Mouse (Mus musculus) lung, postnatal 0 days (tissue): ENCODE measurements at regions not wholly inside any gene's neighbourhood (a gene's known extent, or its start where the extent isn't known, plus 50 kb on each side); places are given as distances from the start of the nearest gene placed in this dataset.

Source experiments
- ATAC-seq: fragments of 200-750 bp; cut with Nextera tagmentation; 2 replicates; pipeline ENCODE4 v1.8.0; 2017; ENCODE audit warnings: moderate library complexity
- DNase-seq: peaks from one replicate; pipeline ENCODE4 v3.0.0-alpha.2; 2016; ENCODE audit warnings: low spot score
- H3K27ac ChIP-seq: fragments of 300-500 bp; sonication (generic); 2 replicates; pipeline ENCODE4 v1.5.1; 2014; ENCODE audit warnings: antibody characterized with exemption, mild to moderate bottlenecking, low read length, mixed read lengths
- H3K27me3 ChIP-seq: fragments of 300-500 bp; sonication (generic); replicated peaks from 2 replicates; pipeline ENCODE4 v1.6.1; 2014; ENCODE audit warnings: low read length, mixed read lengths; ENCODE audit not compliant: insufficient read depth
- H3K36me3 ChIP-seq: fragments of 300-500 bp; sonication (generic); 2 replicates; pipeline ENCODE4 v1.6.1; 2014; ENCODE audit warnings: low read length, mixed read lengths; ENCODE audit not compliant: insufficient read depth
- H3K4me1 ChIP-seq: fragments of 300-500 bp; sonication (generic); 2 replicates; pipeline ENCODE4 v1.6.1; 2014; ENCODE audit warnings: antibody characterized with exemption, low read depth, low read length, mixed read lengths; ENCODE audit not compliant: insufficient read depth
- H3K4me2 ChIP-seq: fragments of 300-500 bp; sonication (generic); replicated peaks from 2 replicates; pipeline ENCODE4 v1.6.1; 2014; ENCODE audit warnings: low read depth, mild to moderate bottlenecking, low read length, moderate library complexity, mixed read lengths
- H3K4me3 ChIP-seq: fragments of 300-500 bp; sonication (generic); 2 replicates; pipeline ENCODE4 v1.5.1; 2014; ENCODE audit warnings: low read depth, low read length
- H3K9ac ChIP-seq: fragments of 300-500 bp; sonication (generic); replicated peaks from 2 replicates; pipeline ENCODE4 v1.6.1; 2014; ENCODE audit warnings: low read depth, mild to moderate bottlenecking
- H3K9me3 ChIP-seq: fragments of 300-500 bp; sonication (generic); 2 replicates; pipeline ENCODE4 v1.6.1; 2016; ENCODE audit warnings: low read length, mixed read lengths
- CTCF ChIP-seq: IDR thresholded peaks from 2 replicates; pipeline ENCODE4 v1.5.1; 2016; ENCODE audit warnings: antibody characterized with exemption, mild to moderate bottlenecking
- EP300 ChIP-seq: IDR thresholded peaks from 2 replicates; pipeline ENCODE4 v1.6.1; 2016; ENCODE audit warnings: antibody characterized with exemption, mild to moderate bottlenecking, control low read depth
- WGBS: fragments of 180-500 bp; shearing (Covaris S2); extraction: QIAGEN DNeasy Blood & Tissue Kit; methylation state at CpG from one replicate; pipeline ENCODE4 v1.1.7; 2014; 5-methylcytosine and 5-hydroxymethylcytosine counted together

DNA sequence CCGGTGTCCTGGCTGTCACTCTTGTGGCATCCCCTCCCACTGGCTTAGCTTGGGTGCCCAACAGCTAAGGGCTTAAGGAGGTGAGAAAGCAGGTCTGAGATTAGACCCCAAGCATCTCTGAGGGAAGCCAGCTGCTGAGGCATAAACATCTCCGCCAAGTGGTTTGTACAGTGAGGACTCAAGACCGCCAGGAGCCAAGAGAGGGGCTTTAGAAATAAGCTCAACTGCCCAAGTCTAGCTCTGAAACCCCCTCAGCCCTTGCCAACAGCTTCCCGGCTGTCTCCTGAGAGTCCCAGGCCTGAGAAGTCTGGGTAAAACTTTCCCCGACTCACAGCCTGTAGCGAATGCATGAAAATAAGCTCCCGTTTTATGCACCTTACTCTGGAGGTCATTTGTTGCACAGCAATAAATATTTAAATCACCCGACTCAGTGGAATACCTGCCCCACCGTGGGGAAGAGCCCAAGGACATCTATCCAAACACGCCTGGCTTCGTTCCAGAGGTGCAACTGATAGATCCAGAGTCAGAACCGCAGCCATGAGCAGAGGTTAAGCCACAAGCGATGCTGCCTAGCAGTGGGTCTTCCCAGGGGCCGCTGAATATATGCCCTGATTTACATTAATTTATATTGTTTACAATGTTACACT is 100.1 kb upstream of the Slc44a1 start:
- DNase-seq, result peak; percentile 65
- H3K9me3 ChIP-seq, result no peaks in the 10 kb centered on the region
- no peak overlapping the region for H3K9ac ChIP-seq
- no peaks in the 10 kb centered on the region; the same call in 1 of the 2 replicates for H3K4me1 ChIP-seq
- WGBS, result 66% methylated on average over 13 of the region's 14 CpGs
- no peak overlapping the region for H3K4me3 ChIP-seq
- no peak overlapping the region for H3K4me2 ChIP-seq
- H3K27me3 ChIP-seq, result no peaks in the 10 kb centered on the region
- H3K36me3 ChIP-seq, result no peaks in the 10 kb centered on the region
- no peak for ATAC-seq
- H3K27ac ChIP-seq, result peak overlapping the region; percentile 47
- no peak for TF ChIP-seq EP300
- TF ChIP-seq CTCF, result no peak

DNA sequence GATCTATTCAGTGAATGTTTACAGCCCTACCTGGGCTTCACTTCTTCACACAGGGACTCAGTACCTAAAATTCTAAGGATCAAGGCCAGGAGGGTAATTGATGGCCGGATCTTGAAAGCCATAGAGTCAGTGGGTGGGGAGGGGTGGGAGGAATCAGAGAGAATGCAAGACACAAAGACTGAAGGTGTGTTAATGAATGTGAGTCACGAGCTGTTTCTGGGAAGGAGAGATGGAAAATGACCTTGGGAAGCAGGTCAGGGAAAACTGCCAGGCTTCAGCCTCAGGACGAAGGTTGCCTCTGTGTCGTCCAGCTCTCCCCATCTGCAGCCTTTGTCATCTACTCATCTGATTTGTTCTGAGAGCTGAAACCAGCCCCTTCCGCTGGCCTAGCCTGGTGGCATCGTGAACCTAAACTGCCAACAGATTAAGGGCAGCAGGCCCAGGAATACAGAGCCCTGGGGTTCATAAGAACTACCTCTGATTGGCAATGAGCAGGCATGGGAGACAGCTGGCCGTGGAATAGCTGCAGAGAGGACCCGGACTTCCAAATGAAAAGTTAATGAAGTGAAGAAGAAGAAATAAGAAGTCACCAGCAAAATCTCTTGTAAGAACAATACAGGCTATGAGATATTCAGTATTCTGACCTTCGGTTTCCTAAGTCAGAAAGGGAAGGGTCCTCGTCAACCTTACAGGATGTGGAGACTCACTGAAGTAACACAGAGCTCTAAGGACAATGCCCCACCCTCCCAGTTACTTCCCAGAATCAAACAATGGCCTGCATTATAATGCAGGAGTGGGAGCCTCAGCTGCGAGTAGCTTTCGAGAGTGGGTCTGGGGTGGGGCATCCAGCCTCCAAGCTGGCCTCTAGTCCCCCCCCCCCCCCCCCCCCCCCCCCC is 100.8 kb upstream of the Slc44a1 start:
- peak; percentile 92 for ATAC-seq
- peak overlapping the region; percentile 82 for H3K27ac ChIP-seq
- 41% methylated on average over 12 of the region's 12 CpGs for WGBS

DNA sequence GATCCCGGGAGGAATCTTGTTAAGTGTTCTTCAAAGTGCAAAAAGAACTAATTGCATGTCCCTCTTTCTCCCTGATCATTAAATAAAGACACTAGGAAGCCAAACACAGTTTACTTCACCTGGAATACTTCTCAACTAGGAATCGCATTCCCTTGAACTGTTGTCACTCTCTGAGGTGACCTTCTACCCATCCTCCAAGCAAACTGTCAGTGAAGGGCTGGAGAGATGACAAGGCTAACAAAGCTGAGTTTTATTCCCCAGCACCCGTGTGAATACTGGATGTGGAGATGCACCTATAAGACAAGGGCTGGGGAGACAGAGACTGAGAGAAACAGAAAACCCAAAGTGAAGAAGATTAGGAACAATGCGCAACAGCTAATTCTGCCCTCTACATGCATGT is 101.7 kb upstream of the Slc44a1 start:
- no peak for DNase-seq
- 62% methylated on average over 4 of the region's 4 CpGs for WGBS
- H3K27ac ChIP-seq, result no peak overlapping the region
- no peak for TF ChIP-seq EP300
- no peak for TF ChIP-seq CTCF
- no peak overlapping the region for H3K4me3 ChIP-seq
- no peaks in the 10 kb centered on the region for H3K36me3 ChIP-seq
- no peak for ATAC-seq
- no peaks in the 10 kb centered on the region for H3K9me3 ChIP-seq
- no peaks in the 10 kb centered on the region; the same call in 1 of the 2 replicates for H3K4me1 ChIP-seq
- H3K27me3 ChIP-seq, result no peaks in the 10 kb centered on the region
- H3K4me2 ChIP-seq, result no peak overlapping the region
- H3K9ac ChIP-seq, result no peak overlapping the region

More for the DNA sequence above, 100.8 kb upstream of the Slc44a1 start:
- peak; percentile 72 for DNase-seq
- Histone ChIP-seq H3K4me1 (no peaks in the 10 kb centered on the region; the same call in 1 of the 2 replicates), H3K27me3 (no peaks in the 10 kb centered on the region), H3K9me3 (no peaks in the 10 kb centered on the region), H3K9ac (no peak overlapping the region), H3K4me2 (no peak overlapping the region), H3K4me3 (no peak overlapping the region), H3K36me3 (no peaks in the 10 kb centered on the region)
- no peak for TF ChIP-seq CTCF
- TF ChIP-seq EP300, result peak; percentile 75

DNA sequence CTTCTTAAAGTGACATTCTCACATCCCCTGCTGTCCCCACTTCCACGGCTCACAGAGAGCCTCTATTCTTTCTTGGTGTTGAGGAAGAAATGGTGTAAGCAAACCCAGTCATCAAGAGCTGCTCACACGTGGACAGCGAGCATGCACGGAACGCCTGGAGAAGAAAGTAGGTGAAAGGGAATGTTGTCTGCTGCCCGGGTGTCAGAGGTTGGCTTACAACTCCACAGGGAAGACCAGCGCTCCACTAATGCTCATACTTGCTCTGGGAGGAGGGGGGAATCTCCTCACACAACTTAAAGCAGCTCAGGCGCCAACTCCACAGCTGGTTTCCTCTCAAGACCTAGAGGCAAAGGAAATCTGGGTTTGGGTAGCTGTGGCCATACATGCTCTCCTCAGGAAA is 102.4 kb upstream of the Slc44a1 start:
- no peak overlapping the region for H3K4me2 ChIP-seq
- 20% methylated on average over 8 of the region's 8 CpGs for WGBS
- DNase-seq, result peak; percentile 68
- H3K4me3 ChIP-seq, result no peak overlapping the region
- no peaks in the 10 kb centered on the region for H3K36me3 ChIP-seq
- no peaks in the 10 kb centered on the region for H3K9me3 ChIP-seq
- no peak overlapping the region for H3K9ac ChIP-seq
- no peaks in the 10 kb centered on the region; the same call in 1 of the 2 replicates for H3K4me1 ChIP-seq
- H3K27ac ChIP-seq, result no peak overlapping the region
- peak; percentile 39 for ATAC-seq
- H3K27me3 ChIP-seq, result no peaks in the 10 kb centered on the region
- TF ChIP-seq CTCF (no peak), EP300 (no peak)

DNA sequence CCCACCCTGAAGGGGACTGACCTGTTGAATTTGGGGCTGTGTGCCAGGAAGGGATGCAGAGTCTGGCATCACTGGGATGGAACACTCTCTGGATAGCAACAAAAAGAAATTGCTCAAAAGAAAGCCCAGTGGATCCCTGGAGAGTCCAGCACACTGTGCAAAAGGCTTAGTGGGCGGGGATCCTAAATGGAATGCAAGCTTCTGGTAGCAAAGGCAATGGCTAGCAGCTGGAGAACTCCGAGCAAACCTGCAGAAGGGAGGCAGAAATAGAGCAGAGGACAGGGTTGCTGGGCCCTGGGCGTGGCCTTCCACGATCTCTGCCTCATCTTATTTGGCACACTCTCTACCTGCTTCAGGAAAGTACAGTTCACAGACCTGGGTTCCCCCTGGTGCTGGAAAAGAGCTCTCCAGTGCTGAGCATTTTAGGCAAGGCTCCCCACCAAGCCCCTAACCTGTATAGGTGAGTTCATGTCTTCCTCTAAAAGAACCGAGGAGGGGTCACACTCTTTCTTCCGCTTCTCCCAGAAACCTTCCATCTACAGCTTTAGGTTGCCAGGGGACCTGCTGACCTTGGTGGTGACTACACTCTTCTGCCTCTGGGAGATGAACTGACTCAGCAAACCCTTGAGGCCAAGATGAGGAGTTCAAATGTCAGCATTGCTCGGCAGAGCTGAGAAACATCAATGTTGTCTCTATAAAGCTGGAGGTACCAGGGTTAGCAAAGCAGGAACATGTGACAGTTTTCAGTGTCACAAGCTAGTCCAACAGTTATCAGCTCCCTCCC is 112.6 kb upstream of the Slc44a1 start:
- TF ChIP-seq EP300, result no peak
- no peak for TF ChIP-seq CTCF
- 64% methylated on average over 7 of the region's 7 CpGs for WGBS
- H3K27ac ChIP-seq, result no peak overlapping the region
- H3K4me3 ChIP-seq, result no peak overlapping the region
- no peaks in the 10 kb centered on the region for H3K27me3 ChIP-seq
- no peaks in the 10 kb centered on the region for H3K4me1 ChIP-seq
- no peak overlapping the region for H3K9ac ChIP-seq
- no peaks in the 10 kb centered on the region for H3K9me3 ChIP-seq
- no peak overlapping the region for H3K4me2 ChIP-seq
- DNase-seq, result no peak
- H3K36me3 ChIP-seq, result no peaks in the 10 kb centered on the region
- ATAC-seq, result no peak

DNA sequence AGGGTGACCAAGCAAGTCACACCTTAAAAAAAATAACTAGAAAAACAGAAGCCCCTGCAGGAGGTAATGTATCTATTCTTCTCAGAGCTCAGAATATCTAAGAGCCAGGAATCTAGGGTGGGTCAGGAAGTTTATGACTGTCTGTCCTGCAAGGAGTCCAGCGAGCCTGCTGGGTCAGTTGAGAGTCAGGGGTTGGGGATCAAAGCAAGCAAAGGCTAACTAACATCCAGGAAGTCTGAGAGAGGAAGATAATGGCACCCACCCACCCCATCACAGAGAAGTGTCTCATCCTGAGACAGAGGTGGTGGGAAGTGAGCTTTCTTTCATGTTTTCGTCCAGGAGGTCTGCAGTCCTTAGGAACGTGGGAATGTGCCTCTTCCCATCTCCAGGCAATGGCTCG is 116.4 kb upstream of the Slc44a1 start:
- H3K4me3 ChIP-seq, result no peak overlapping the region
- no peak for DNase-seq
- 64% methylated on average over 4 of the region's 4 CpGs for WGBS

More for the DNA sequence above, 116.4 kb upstream of the Slc44a1 start:
- no peaks in the 10 kb centered on the region for H3K36me3 ChIP-seq
- no peak overlapping the region for H3K9ac ChIP-seq
- H3K4me2 ChIP-seq, result no peak overlapping the region
- peaks cover under 1% of the 10 kb centered on the region; the same call in 1 of the 2 replicates for H3K4me1 ChIP-seq
- no peak overlapping the region for H3K27ac ChIP-seq
- no peaks in the 10 kb centered on the region for H3K27me3 ChIP-seq
- ATAC-seq, result peak; percentile 47
- TF ChIP-seq CTCF, result no peak
- TF ChIP-seq EP300, result peak; percentile 62
- H3K9me3 ChIP-seq, result no peaks in the 10 kb centered on the region
